Mouse (Mus musculus) E14TG2a.4 (cell line): ENCODE measurements around the gene Ficd.

Experiments
- CTCF ChIP-seq: conservative IDR thresholded peaks from 2 replicates; pipeline ENCODE4 v1.5.1; 2014; ENCODE audit warnings: low read length
- POU5F1 ChIP-seq: IDR thresholded peaks from 2 replicates; pipeline ENCODE4 v1.6.1; 2014; ENCODE audit warnings: low read length, borderline replicate concordance

DNA sequence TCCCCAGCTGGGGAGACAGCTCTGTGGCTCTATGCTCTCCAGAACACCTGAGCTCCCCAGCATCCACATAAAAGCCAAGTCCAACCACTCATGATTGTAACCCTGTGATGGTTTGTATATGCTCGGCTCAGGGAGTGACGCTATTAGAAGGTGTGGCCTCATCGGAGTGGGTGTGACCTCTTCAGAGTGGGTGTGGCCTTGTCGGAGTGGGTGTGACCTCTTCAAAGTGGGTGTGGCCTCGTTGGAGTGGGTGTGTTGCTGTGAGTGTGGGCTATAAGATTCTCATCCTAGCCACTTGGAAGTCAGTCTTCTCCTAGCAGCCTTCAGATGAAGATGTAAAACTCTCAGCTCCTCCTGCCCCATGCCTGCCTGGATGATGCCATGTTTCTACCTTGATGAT lies 48.1 kb upstream of the Ficd start:
- TF ChIP-seq CTCF (no peak), POU5F1 (no peak)
